Mouse (Mus musculus) olfactory bulb, adult 2 months (tissue): ENCODE data around the gene Mkks.

Source experiments
- CTCF ChIP-seq: fragments of 200-500 bp; IDR thresholded peaks from 2 replicates; pipeline ENCODE4 v1.5.1; 2012; ENCODE audit warnings: low read depth, mild to moderate bottlenecking, low read length, moderate library complexity; ENCODE audit not compliant: insufficient read depth
- POLR2A ChIP-seq: fragments of 200-500 bp; IDR thresholded peaks from 2 replicates; pipeline ENCODE4 v1.6.1; 2012; ENCODE audit warnings: mild to moderate bottlenecking, low read depth, low read length, moderate library complexity; ENCODE audit not compliant: insufficient read depth

DNA sequence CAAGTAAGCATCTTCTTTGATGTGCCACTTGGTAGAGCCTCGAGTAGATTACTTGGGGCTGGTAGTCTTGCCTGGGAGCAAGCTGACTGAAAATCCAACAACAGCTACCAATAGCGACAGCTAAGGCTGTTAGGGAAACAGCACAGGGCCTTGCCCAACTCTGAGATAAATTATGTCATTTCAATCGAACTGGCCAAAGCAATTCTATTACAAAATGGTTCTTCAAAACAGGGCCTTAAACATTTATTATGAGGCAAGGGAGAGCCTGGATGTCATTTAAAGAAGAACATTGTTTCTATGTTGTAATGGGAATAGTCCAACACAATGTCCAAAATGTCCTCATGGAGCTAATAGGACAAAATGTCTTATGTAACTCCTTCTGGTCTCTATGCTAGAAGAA is 40.8 kb downstream of the Mkks start:
- TF ChIP-seq CTCF (no peak), POLR2A (no peak)
